Mouse (Mus musculus): ENCODE data around the gene Ppp4r2.

Gene Ppp4r2

DNA sequence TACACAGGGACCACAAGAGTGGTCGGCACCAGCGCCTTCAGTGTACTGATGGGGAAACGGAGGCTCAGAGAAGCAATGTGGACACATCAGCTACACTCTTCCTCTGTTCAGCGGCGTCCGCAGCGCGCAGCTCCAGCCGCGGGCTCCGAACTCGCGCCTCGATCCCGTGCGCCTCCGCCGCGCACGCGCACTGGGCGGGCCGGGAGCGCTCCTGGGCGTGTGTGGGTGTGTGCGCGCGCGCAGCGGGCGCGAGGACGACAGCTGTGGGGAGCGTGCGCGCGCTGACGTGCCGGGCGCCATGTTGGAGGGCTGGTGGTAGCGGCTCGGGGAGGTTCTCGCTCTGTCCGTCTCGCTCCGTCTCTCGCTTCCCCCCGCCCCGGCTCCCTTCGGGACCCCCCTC, at the start of gene Ppp4r2:
Gene Ppp4r2, plus strand, starts transcription at position 268 of the 400 bp plus-strand sequence.
- peak; percentile 91 for DNase-seq (ENCODE audit: low spot score)

DNA sequence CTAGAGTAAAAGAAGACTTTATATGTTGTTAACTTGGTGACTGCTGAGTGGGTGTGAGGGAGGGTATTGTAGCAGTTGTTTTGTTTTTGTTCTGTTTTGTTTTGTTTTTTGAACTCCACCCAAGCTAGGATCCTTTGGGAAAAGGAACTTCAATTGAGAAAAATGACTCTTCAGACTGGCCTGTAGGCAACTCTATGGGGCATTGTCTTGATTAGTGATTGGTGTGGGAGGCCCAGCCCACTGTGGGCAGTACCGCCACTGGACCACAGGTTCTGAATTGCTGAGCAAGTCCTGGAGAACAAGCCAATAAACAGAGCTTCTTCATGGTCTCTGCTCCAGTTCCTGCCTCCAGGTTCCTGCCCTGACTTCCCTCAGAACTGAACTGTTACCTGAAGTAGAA, 45.7 kb upstream of the Ppp4r2 start:
- no peak for DNase-seq (ENCODE audit: low spot score)

DNA sequence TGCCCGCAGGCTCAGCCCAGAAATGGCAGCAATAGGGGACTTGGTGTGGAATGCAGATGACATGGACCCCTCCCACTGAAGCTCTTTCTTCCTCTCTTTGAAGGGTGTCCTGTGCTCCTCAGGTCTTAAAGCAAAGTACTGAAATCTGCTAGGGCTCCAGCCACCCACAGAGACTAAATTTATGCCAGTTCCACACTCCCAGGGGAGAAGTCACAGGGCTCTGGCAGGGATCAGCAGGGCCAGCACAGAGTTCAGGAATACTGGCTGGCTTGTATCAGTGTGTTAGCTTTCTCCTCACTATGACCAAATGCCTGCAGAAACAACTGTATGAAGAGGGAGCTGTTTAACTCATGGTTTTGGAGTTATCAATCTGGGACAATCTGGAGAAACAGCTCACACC, 44.3 kb upstream of the Ppp4r2 start:
- DNase-seq (ENCODE audit: low spot score), result no peak

DNA sequence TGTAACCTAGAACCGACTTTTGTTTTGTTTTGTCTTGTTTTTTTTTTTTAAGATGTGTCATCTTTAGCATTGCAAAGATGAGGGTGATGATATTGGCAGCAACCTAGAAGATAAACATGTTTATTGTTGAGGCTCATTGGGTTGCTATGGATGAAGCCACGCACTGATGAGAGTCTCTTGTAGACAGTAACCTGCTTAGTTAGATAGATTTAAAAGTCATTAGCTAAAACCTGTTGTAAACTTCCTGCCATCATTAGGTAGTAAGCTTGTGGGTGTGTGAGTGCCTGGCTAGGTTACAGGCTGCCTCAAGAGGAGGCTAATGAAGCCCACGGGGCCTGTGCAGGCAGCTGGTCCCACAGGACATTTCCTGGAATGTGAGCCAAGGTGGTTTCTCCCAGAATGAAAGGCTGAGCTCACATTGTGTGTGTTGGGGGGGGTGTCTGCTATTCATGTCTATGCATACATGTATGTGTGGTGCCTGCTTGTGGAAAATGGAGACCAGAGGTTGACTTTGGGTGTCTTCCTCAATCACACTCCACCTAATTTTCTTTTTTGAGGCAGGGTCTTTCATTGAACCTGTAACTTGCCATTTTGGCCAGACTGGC, 41.3 kb upstream of the Ppp4r2 start:
- no peak for DNase-seq (ENCODE audit: low spot score)

DNA sequence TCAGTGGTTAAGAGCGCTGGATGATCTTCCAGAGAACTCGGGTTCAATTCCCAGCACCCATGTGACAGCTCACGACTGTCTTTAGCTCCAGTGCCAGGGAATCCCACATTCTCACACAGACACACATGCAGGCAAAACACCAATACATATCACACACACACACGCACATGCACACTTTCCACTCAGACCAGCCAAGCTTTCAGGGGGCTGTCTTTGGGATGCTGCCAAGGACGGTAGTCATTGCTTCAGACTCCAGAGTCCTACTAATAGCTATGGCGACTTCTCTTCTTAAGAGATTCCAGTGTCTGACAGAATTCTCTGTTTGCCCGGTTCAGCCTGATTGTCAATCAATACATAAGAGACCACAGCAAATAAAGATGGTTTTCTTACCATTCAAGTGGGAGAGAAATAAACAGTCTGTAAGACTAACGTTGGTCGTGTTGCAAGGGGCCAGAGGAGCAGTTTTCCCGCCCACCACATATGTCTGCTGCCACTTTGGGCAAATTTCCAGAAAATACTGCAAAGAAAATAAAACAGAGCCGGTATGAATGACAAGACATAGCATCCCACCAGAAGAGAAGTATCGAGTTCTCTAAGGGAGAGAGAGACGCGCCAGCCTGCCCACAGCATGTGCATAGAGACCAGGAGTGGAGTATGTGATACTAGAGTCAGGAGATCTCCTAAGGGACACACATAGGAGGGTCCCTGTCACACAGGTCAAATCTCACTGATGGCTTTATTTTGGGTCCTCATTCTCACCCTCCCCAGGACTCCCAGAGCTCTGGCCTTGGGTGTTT, 40.3 kb upstream of the Ppp4r2 start:
- no peak for DNase-seq (ENCODE audit: low spot score)

DNA sequence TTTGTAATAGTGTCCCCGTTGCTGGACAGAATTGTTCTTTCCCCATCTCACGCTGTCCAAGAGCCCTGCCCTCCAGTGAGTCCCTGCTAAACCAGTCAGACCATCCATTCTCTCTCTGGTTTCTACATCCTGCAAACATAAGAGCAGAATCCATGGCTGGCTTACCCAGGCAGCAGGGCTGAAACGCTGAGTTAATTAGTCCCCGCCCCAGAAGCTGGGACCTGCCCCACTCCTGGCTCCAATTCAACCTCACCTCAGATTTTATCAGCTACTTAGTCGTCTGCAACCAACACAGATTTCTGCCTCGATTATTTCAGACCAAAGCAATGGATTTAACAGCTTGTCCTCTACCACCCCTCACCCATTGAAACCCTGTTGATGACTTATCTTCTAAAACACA, 37.6 kb upstream of the Ppp4r2 start:
- no peak for DNase-seq (ENCODE audit: low spot score)

DNA sequence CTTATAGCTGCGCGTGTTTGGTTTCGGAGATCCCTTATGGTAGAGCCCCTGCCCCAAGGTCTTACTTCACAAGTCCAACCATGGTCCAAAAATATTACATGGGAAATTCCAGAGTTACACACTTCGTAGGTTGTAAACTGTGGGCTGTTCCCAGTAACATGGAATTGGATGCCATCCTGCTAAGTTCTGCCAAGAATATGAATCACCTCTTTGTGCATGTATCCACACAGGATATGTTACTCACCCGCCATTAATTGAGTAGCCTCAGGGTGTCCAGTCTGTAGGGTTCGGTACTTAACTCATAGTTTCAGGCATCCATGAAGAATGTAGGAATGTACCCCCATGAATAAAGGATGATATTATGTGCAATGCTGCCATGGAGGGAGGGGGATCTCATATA, 34.1 kb upstream of the Ppp4r2 start:
- no peak for DNase-seq (ENCODE audit: low spot score)

DNA sequence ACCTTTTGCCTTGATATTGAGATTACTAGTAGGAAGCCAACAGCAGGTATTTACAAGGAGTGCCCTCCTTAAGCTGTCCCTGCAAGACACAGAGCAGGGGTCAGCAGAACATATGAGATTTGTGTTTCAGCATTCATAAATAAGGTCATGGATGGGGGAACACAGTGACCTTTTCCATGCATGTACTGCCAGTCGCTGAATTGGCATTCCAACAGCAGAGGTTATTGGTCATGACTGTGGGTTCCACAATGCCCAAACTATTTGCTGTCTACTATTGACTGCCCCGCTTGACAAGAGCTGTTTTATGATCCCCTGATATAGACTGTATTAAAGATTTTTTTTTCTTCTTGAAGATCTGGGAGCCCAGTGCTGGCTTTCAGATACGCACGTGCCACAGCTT, 33.7 kb upstream of the Ppp4r2 start:
- DNase-seq (ENCODE audit: low spot score), result no peak

DNA sequence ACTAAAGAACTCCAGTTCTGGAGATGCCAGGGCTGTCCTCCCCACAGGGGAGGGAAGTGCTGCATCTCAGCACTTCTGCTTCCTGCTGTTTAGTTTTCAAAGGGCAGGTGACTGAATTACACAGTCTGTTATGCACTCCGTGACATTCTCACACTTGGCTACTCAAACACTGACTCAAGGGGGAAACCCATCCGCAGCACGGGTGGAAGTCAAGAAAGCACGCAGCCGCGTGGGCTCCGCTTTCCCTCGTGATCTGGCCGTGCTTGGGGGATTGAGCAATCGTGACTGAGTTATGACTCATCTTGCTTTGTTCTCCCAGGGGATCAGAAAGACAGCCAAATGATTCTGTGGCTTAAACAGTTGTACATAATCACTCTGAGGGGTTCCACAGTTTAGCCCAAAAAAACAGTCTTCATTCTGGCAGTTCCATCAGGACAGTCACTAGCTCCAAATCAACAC, 32.9 kb upstream of the Ppp4r2 start:
- DNase-seq (ENCODE audit: low spot score), result peak; percentile 55

DNA sequence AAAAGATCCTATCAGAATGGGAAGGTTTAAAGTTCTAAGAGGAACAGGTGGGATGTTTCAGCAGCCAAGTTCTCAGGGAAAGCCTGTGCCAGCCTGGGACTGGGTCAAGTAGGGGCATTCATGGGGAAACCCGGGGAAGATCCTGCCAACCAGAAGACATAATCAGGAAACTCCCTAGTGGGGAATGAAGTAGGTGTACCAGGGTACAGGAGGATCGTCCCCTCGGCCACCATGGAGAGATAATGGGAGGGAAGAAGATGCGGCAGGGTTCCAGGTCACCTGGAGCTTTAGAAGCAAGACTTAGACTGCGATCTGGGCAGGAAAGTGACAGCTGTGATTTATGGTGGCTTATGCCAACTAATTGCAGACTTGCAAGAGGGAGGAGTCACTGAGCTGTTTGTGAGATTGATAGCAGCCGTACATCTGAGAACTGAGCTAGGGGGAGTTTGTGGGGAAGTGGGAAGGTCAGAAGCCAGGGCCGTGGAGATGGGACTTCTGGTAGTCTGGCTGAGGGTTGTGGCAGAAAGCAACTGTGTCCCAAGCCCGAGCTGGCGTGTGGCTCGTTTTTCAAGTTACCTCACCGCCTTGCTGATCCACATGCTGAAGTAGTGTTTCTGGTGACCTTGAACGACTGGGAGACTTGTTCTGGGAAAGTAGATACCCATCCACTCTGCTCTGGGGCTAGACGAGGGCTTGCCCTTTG, 30.9 kb upstream of the Ppp4r2 start:
- no peak for DNase-seq (ENCODE audit: low spot score)

DNA sequence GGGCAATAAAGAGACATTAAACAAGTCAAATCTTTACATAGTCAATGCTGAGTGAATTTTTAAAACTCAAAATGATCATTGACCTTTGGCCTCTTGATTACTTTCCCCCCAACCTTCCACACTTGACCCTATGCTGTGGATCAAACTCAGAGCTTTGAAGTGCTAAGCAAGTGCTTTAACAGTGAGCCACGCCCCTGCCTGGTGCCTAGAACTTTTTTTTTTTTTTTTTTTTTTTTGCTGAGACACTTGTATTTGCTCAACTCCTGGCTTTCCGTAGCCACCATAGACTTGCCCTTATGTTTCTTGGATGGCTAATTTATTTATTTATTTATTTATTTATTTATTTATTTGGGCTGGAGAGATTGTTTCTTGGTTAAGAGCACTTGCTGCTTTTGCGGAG, 30.2 kb upstream of the Ppp4r2 start:
- DNase-seq (ENCODE audit: low spot score), result no peak

DNA sequence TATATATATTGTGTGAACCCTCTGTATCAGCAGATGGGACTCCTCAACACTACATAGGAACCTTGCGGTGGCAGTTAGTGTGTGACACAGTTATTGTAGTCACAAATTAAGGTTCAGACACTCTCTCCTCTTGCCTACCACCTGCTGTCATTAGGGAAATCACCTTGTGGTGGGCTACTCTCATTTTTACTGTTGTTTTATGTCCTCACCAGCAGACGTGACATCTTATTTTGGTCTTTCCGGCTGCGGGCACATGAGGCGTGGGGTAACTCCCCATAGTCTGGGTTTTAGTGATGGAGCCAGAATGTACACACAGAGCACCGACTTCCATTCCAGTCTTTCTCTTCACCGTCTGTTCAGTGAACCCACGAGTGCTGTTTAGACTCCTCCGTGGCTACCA, 26.2 kb upstream of the Ppp4r2 start:
- DNase-seq (ENCODE audit: low spot score), result no peak

DNA sequence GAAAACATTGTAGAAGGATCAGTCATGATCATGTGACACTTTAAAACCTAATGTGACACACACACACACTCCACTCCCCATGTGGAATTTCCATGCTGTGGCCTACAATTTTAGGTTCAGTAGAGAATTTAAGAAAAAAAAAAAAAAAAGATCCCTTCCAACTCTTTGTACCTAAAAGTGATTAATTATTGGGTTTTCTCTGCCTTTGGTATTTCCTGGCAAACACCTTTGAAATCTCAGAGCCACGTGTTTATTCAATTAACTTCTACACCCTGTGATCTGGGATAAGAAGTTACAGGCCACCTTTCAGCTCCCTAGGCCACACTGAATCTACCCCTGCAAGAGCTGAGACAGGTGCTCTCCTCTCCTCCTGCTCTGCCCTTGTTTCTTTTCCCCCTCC, 25.7 kb upstream of the Ppp4r2 start:
- no peak for DNase-seq (ENCODE audit: low spot score)

DNA sequence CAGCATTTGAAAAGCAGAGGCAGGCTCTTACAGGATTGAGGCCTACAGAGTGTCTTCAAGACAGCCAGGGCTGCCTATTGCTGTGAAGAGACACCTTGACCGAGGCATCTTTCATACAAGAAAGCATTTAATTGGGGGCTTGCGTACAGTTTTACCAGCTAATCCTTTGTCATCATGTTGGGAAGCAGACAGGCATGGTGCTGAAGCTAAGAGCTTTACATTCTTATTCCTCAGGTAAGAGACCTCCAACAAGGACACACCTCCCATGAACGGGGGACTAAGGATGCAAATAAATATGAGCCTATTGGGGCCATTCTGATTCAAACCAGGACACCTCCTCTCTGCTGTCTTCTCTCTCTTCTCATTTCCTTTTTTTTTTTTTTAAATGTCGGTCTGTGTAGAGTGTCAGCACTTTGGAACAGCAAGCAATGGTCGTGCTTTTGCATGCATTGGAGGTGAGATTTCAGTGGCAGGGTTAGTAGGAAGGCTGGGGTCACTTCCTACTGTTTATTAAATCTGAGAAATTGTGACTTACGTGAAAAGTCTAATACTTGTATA, 25.1 kb upstream of the Ppp4r2 start:
- DNase-seq (ENCODE audit: low spot score), result no peak

DNA sequence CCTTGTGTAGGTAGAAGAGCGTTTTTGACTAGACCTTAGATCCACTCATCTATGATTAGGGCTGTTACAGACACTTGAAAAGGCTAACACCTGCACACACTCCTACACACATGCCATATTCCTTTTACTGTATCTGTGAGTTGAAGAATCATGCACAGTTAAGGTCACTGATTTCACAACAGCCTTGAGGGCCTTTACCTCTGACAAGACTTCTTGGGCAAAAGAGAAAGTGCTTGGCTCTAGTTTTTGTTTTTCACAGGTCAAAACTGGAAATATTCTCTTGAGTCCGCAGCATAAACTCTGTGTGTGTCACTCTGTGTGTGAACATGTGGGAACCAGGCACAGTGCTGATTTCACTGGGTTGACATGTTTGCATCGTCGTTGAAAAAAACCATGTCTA, 23.3 kb upstream of the Ppp4r2 start:
- no peak for DNase-seq (ENCODE audit: low spot score)

DNA sequence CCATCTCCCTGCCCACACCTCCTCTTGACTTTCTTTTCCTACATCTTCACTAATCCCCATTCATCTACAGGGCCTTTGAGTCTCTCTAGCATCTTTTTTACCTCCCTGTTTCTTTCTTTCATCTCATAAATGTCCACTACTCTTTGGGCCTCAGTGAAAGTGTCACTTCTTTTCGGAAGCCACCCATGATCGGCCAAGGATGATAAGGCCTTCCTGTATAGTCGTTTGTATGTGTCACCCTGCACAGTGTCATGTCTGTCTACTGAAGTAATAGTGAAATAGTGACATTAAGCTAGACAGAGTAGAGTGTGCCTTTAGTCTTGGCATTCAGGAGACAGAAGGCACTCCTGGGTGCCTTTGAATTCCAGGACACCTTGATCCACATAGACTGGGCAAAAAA, 21.7 kb upstream of the Ppp4r2 start:
- no peak for DNase-seq (ENCODE audit: low spot score)

DNA sequence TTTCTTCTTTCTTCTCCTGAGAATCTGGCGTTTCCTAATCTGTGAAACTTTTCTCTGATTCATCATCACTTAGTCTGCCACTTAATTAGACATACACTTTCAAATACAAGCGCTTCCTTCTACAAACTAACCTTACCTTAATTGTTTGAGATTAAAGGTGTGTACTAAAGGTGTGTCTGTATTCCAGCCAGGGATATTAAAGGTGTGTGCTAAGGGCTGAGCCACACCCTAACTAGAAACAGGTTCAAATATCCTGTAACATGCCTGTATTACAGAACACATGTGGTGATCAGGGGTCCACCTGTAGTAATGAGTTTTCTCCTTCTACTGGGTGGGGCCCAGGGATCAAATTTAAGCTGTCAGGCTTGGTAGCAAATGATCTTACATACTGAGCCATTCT, 12.1 kb upstream of the Ppp4r2 start:
- DNase-seq (ENCODE audit: low spot score), result no peak

DNA sequence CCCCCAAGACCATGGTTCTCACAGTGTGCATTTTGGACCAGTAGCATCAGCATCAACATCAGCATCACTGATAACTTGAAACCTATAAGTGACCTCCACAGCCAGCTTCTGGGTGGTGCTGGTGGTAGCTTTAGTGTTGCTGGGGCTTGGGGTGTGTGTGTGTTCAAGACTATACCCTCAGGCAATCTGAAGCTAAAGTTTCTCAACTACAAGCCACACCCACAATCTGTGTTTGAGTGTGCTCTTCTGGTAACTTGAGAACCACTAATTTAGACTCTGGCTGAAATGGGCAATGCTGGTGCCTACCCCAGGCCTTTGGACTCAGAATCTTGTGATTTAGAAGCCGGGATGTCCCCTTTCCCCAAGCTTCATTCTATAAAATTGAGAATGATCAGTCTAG, 10.1 kb upstream of the Ppp4r2 start:
- DNase-seq (ENCODE audit: low spot score), result no peak

DNA sequence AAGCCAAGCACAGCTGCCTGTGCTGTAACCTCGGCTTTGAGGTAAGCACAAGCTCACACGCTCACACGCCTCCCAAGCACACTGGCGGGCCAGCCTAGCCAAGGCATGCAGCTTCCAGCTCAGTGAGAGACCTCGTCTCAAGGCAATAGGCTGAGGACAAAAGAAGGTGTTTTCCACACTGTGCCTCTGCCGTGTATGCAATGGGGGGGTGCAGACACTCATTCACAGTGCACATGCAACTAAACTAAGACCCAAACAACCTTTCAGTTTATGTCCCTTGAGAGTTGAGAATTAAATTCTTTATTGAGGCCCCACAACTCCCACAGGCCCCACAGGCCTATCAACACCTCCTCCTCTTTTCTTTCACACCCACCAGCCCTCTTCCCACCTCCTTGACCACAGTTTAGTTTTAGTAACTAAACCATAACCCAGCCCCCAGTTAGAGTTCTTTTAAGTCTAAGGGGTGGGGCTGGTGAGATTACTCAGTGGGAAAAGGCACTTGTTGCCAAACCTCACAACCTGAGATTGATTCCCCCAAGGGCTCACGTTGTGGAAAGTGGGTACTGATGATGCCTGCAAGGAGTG, 8.9 kb upstream of the Ppp4r2 start:
- no peak for DNase-seq (ENCODE audit: low spot score)

DNA sequence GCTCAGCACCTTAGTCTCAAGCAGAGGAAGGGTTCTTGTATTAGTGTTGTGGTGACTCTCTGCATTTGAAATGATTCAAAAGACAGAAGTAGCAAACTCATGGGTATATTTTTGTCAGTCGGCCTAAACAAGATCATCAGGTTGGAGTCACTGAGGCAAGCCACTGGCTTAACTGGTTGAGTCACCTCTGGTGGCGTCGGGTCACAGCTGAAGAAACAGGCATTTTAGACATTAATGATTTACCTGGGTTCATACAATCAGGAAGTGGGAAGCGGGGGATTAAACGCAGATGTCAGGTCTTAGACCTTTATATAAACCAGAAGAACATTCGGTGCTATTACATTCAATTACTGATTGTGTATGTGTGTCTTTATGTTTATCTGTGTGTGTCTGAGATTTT, 7.4 kb upstream of the Ppp4r2 start:
- no peak for DNase-seq (ENCODE audit: low spot score)

DNA sequence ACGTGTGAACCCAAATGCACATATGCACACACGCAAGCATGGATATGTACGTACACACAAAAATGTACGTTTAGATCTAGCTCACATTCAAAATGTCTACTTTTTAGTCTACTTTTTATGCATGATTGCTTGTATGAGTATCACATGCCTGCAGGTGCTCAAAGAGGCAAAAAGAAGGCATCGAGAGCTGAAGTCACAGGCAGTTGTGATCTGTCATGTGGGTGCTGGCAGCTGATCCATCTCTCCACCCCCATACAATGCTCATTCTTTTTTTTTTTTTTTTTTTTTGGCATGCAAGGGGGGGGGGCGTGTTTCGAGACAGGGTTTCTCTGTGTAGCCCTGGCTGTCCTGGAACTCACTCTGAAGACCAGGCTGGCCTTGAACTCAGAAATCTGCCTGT, 4.9 kb upstream of the Ppp4r2 start:
- no peak for DNase-seq (ENCODE audit: low spot score)

DNA sequence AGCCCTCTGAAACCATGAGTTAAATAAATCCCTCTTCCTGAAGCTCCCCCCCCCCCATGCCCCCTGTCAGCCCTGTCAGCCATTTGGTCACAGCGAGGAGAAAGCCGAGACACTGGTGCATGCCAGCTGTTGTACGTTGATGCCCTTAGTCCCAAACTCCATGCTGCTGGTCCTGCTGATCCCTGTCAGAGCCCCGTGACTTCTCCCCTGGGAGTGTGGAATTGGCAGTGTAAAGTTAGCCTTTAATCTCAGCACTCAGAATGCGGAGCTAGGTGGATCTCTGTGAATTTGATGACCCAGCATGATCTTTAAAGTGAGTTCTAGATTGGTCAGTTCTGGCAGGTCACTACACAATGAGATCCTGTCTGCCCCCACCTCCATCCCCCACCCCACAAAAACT, 3.7 kb upstream of the Ppp4r2 start:
- DNase-seq (ENCODE audit: low spot score), result no peak

DNA sequence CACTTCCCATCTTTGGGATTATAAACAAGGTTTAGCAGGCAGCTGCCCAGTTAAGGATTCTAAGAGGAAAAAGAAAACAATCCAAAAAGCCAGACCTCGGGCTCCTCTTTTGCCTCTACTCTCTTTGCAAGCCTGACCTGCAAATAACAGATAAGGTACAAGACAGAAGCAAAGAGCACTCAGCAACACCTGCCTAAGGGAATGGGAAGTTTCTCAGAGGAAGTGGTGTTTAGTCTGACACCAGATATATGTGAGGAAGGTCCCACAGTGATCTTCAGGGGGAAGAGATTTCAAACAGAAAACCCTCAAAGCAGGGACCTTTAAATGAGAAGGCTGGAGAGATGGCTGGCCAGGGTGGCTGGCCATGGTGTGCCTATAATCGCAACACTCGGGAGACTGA, 2.2 kb upstream of the Ppp4r2 start:
- no peak for DNase-seq (ENCODE audit: low spot score)

All from lung, postnatal 25 days (tissue).